In the genomic region with DNA sequence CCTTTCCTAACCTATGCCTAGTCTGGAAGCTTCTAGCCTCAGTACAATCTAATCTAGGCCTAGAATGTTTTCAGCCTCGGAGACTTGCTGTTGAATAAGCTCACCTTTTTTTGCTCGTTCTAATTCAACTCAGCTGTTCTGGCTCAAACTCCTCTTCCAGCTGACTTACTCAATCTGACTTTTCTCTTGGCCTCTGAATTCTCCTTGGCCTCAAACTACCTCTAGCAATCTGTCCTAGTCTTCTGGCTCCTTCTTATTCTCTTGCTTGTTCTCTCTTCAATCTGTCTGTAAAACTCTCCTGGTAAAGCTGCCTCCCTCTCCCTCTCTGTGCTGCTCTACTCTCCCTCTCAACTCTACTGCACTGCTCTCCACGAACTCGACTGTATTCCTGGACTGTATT, we compare ENCODE assay signal across 27 mouse cellular contexts. TPM values are rescaled to one million over a fixed set of nuclear protein-coding genes. Genes with fewer than 3 reads are reported as not detected.
DNase-seq lines count a peak whose midpoint lies in the region.
"Had no signal": no experiment of that assay in that cellular context is flagged by ENCODE, and none has a peak within 500 bp of the region (broad histone marks: within the 10 kb centered on the region; RNA-seq: fewer than 3 reads in every experiment).

No protein-coding gene starts in this region.

- DNase-seq in heart, adult 18-20 months, result peak; percentile 25 to 43
- no peak for DNase-seq in heart, postnatal 14 days
- DNase-seq in heart, postnatal 10 days, result peak; percentile 29 to 37
- no peak for DNase-seq in heart, adult 11 months
- DNase-seq in skeletal muscle tissue, adult 2 months (ENCODE audit: low read depth, low spot score), result peak; percentile 43
- no peak for DNase-seq in frontal cortex, postnatal 25 days (ENCODE audit: low spot score in 2 of 2)
- DNase-seq: adrenal gland, adult 2 months; adrenal gland, postnatal 36 days; cerebellum, adult 2 months; cerebellum, postnatal 14 days; gastrocnemius, postnatal 36 days; kidney, adult 9 months; kidney, postnatal 10 days; layer of hippocampus, postnatal 36 days; lung, postnatal 4 days; retina, postnatal 1 day; right cerebral cortex, postnatal 25 days; spleen, adult 18-20 months; thymus, postnatal 14 days had no signal

- H3K4me1 ChIP-seq in brown adipose tissue, adult 24 weeks (ENCODE audit: control insufficient read depth, insufficient read depth, insufficient read length, low read length), result peaks cover 3% of the 10 kb centered on the region; the same call in 1 of the 2 replicates
- H3K4me1 ChIP-seq: midbrain, embryonic 12.5 days had no signal

- peak overlapping the region; percentile 63 for H3K27ac ChIP-seq in brown adipose tissue, adult 24 weeks (replicated peaks; ENCODE audit: low read depth, low read length)
- H3K27ac ChIP-seq: forebrain, embryonic 10.5 days; heart, embryonic 13.5 days; hindbrain, embryonic 14.5 days; midbrain, embryonic 12.5 days; neural tube, embryonic 13.5 days had no signal

- H3K4me3 ChIP-seq in brown adipose tissue, adult 24 weeks (ENCODE audit: insufficient read depth, low read depth, low read length), result no peak overlapping the region
- H3K4me3 ChIP-seq: forebrain, embryonic 10.5 days; heart, embryonic 13.5 days; megakaryocyte, embryonic 14.5 days; midbrain, embryonic 12.5 days; myocyte; neural tube, embryonic 13.5 days had no signal

- intact Hi-C loops in heart, postnatal 14 days (cut with DNase I), result no loop called here
- intact Hi-C loops in heart, postnatal 10 days (cut with DNase I), result no loop called here

RNA-seq across cellular contexts. Expression of gene Slc25a17, which starts 35.6 kb away (rescaled TPM):
- total RNA-seq in heart, adult 18-20 months (2021), result 10 to 100 TPM; 14.5 to 17.4 TPM
- total RNA-seq in heart, postnatal 14 days (2021), result 10 to 100 TPM; 24.3 to 26.5 TPM
- total RNA-seq in heart, postnatal 10 days (2021), result 10 to 100 TPM; 33.4 to 38.1 TPM
- 109 and 113 TPM in 2 replicates for polyA plus RNA-seq in brown adipose tissue, adult 24 weeks (2012; ENCODE audit: insufficient read depth, insufficient read length, missing spikeins)

Comparison
In these comparisons a context has a peak if more than half of its experiments do, and no peak if none do; other contexts are left out.
1. DNase-seq: peak in heart, adult 18-20 months (2 of 2), heart, postnatal 10 days (2 of 2) and skeletal muscle tissue, adult 2 months (single experiment); none in heart, postnatal 14 days (0 of 2), heart, adult 11 months (single experiment) and frontal cortex, postnatal 25 days (0 of 2).